Mouse (Mus musculus): ENCODE measurements around the gene Hbb-bs. TPM values are rescaled to one million over a fixed set of nuclear protein-coding genes. Genes with fewer than 3 reads are reported as not detected.

The Hbb-bs gene
- 4,227 and 4,621 TPM in 2 replicates for polyA plus RNA-seq (2015; fragmentation: Nextera tagmentation; extraction: Ambion mirVana)

DNA sequence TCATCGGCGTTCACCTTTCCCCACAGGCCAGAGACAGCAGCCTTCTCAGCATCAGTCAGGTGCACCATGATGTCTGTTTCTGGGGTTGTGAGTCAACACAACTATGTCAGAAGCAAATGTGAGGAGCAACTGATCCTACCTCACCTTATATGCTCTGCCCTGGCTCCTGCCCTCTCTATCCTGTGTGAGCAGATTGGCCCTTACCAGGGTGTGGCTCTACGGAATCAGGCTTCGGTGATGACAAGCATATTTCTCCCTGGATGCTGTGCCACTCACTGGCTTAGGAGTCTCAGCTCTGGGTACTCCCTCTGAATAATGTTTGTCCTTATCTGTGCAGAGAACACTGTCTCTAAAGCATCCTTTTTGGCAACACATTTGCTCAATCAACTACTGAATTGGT is at the start of gene Hbb-bs:
Gene Hbb-bs (minus strand): TSS at position 289 of the 400 bp plus-strand sequence.
- no peaks in the 10 kb centered on the region for H3K27me3 ChIP-seq (ENCODE audit: control insufficient read depth, insufficient read depth, low read depth, low read length)
- no peak for ATAC-seq
- no peaks in the 10 kb centered on the region for H3K36me3 ChIP-seq (ENCODE audit: control insufficient read depth, insufficient read depth, low read length)
- 95% methylated on average over 4 of the region's 4 CpGs for WGBS
- H3K9me3 ChIP-seq (replicated peaks; ENCODE audit: control insufficient read depth, low read length, poor library complexity, severe bottlenecking) = no peaks in the 10 kb centered on the region
- no peak within 1 kb of the TSS for H3K27ac ChIP-seq (ENCODE audit: low read length)
- no peak within 1 kb of the TSS for H3K4me2 ChIP-seq (ENCODE audit: low read length)
- H3K4me1 ChIP-seq (ENCODE audit: control insufficient read depth, insufficient read depth, low read length) = no peaks in the 10 kb centered on the region
- no peak within 1 kb of the TSS for H3K4me3 ChIP-seq (ENCODE audit: low read depth, low read length)
- no peak within 1 kb of the TSS for H3K9ac ChIP-seq (ENCODE audit: low read depth, low read length)

DNA sequence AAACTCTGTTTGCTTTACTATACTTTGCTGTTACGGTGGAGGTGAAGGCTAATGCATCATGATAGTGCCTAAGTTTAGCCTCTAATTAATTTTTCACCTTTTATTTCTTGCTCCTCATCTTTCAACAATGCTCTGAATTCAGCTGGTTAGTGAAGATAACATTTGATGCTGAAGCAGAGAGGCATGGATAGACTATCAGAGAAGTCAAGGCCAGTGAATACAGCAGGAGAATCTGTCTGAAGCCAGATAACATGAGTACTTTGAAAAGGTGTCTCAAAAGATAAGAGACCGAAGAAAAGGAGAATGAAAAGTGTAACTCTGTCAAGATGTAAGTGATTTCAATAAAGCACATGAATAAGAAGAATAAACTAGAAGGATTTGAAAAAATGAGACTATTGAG is 49.2 kb upstream of the Hbb-bs start:
- no peaks in the 10 kb centered on the region for H3K9me3 ChIP-seq (replicated peaks; ENCODE audit: control insufficient read depth, low read length, poor library complexity, severe bottlenecking)
- no peak for ATAC-seq
- WGBS = 86% methylated on average over 2 of the region's 2 CpGs

GRCm38 (mm10) chr7:103874451-103874850 is 46.6 kb upstream of the Hbb-bs start:
- Histone ChIP-seq H3K27me3 (ENCODE audit: control insufficient read depth, insufficient read depth, low read depth, low read length) (no peaks in the 10 kb centered on the region), H3K27ac (ENCODE audit: low read length) (no peak overlapping the region), H3K9ac (ENCODE audit: low read depth, low read length) (no peak overlapping the region), H3K4me2 (ENCODE audit: low read length) (no peak overlapping the region), H3K9me3 (replicated peaks; ENCODE audit: control insufficient read depth, low read length, poor library complexity, severe bottlenecking) (no peaks in the 10 kb centered on the region), H3K4me1 (ENCODE audit: control insufficient read depth, insufficient read depth, low read length) (no peaks in the 10 kb centered on the region), H3K4me3 (ENCODE audit: low read depth, low read length) (no peak overlapping the region), H3K36me3 (ENCODE audit: control insufficient read depth, insufficient read depth, low read length) (no peaks in the 10 kb centered on the region)
- ATAC-seq = no peak
- 50% methylated on average over 5 of the region's 5 CpGs for WGBS

More for the DNA sequence above, 49.2 kb upstream of the Hbb-bs start:
- H3K27ac ChIP-seq (ENCODE audit: low read length) = no peak overlapping the region
- no peak overlapping the region for H3K4me3 ChIP-seq (ENCODE audit: low read depth, low read length)
- no peak overlapping the region for H3K9ac ChIP-seq (ENCODE audit: low read depth, low read length)
- no peaks in the 10 kb centered on the region for H3K4me1 ChIP-seq (ENCODE audit: control insufficient read depth, insufficient read depth, low read length)
- no peaks in the 10 kb centered on the region for H3K27me3 ChIP-seq (ENCODE audit: control insufficient read depth, insufficient read depth, low read depth, low read length)
- H3K4me2 ChIP-seq (ENCODE audit: low read length) = no peak overlapping the region
- H3K36me3 ChIP-seq (ENCODE audit: control insufficient read depth, insufficient read depth, low read length) = no peaks in the 10 kb centered on the region

DNA sequence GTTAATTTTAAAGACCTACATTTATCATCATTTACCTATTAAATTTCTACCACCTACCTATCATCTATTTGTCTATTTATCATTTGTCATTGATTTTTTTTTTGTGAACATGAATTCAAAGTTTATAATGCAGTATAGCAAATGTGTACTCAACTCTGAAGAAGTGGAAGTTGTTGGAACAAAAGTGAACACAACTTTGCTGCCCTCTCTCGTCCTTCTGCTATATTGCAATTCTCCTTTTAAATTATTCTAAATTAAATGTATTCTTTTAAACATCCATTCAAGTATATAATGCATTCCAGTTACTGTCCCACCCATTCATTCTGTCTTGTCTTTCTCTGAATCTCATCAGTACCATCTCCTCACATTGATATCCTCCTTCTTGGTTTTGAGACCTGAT is 45.2 kb upstream of the Hbb-bs start:
- no peak overlapping the region for H3K4me3 ChIP-seq (ENCODE audit: low read depth, low read length)
- no peak overlapping the region for H3K27ac ChIP-seq (ENCODE audit: low read length)
- no peak for ATAC-seq
- no peaks in the 10 kb centered on the region for H3K27me3 ChIP-seq (ENCODE audit: control insufficient read depth, insufficient read depth, low read depth, low read length)
- no peaks in the 10 kb centered on the region for H3K36me3 ChIP-seq (ENCODE audit: control insufficient read depth, insufficient read depth, low read length)
- H3K4me1 ChIP-seq (ENCODE audit: control insufficient read depth, insufficient read depth, low read length) = no peaks in the 10 kb centered on the region
- no peak overlapping the region for H3K4me2 ChIP-seq (ENCODE audit: low read length)
- no peaks in the 10 kb centered on the region for H3K9me3 ChIP-seq (replicated peaks; ENCODE audit: control insufficient read depth, low read length, poor library complexity, severe bottlenecking)
- no peak overlapping the region for H3K9ac ChIP-seq (ENCODE audit: low read depth, low read length)
- 14% methylated on average over 1 of the region's 1 CpGs for WGBS

DNA sequence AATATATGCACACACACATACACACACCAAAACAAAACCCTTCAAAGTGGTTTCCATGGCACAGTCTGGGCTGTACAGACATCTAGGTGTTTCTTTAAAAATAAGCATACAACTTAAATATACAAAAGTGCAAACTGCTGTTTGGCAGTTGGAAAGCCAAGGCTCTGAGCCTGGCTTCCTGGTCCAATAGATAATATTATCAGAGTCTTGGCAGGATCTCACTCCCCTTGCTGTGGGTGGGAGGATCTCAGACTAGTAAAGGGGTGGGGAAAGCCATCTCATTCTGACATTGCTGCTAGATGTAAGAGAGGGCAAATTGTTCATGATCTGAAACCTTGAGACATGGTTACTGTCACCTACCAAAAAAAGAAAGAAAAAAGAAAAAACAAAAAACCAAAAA is 42.8 kb upstream of the Hbb-bs start:
- no peaks in the 10 kb centered on the region for H3K27me3 ChIP-seq (ENCODE audit: control insufficient read depth, insufficient read depth, low read depth, low read length)
- no peak overlapping the region for H3K4me3 ChIP-seq (ENCODE audit: low read depth, low read length)
- no peak overlapping the region for H3K27ac ChIP-seq (ENCODE audit: low read length)
- H3K9me3 ChIP-seq (replicated peaks; ENCODE audit: control insufficient read depth, low read length, poor library complexity, severe bottlenecking) = no peaks in the 10 kb centered on the region
- no peak overlapping the region for H3K4me2 ChIP-seq (ENCODE audit: low read length)
- no peaks in the 10 kb centered on the region for H3K4me1 ChIP-seq (ENCODE audit: control insufficient read depth, insufficient read depth, low read length)
- no peak for ATAC-seq
- H3K36me3 ChIP-seq (ENCODE audit: control insufficient read depth, insufficient read depth, low read length) = no peaks in the 10 kb centered on the region
- H3K9ac ChIP-seq (ENCODE audit: low read depth, low read length) = no peak overlapping the region

DNA sequence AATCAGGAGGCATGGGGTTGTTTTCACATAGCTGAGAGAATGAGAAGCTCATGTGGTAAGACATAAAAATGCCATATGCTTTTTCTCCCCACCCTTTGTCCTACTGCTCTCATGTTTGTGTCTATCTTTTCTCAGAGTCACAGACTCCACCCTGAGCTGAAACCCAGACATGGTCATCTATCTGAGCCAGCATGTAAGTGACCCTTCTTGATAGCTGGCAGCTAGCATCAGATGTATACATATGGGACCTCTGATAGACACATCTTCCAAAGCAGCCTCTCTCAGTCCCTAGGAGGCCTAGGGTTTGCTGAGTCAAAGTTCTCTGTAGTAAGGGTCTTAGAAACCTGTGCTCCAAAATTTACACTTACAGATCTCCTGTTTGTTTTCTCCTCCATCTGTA is 37.8 kb upstream of the Hbb-bs start:
- Histone ChIP-seq H3K9me3 (replicated peaks; ENCODE audit: control insufficient read depth, low read length, poor library complexity, severe bottlenecking) (no peaks in the 10 kb centered on the region), H3K4me1 (ENCODE audit: control insufficient read depth, insufficient read depth, low read length) (no peaks in the 10 kb centered on the region), H3K4me2 (ENCODE audit: low read length) (no peak overlapping the region), H3K9ac (ENCODE audit: low read depth, low read length) (no peak overlapping the region), H3K27ac (ENCODE audit: low read length) (no peak overlapping the region), H3K36me3 (ENCODE audit: control insufficient read depth, insufficient read depth, low read length) (no peaks in the 10 kb centered on the region), H3K4me3 (ENCODE audit: low read depth, low read length) (no peak overlapping the region), H3K27me3 (ENCODE audit: control insufficient read depth, insufficient read depth, low read depth, low read length) (no peaks in the 10 kb centered on the region)
- ATAC-seq = no peak

GRCm38 (mm10) chr7:103861531-103861930 is 33.6 kb upstream of the Hbb-bs start:
- 83% methylated on average over 3 of the region's 3 CpGs for WGBS
- no peak overlapping the region for H3K27ac ChIP-seq (ENCODE audit: low read length)
- H3K4me2 ChIP-seq (ENCODE audit: low read length) = no peak overlapping the region
- no peaks in the 10 kb centered on the region for H3K9me3 ChIP-seq (replicated peaks; ENCODE audit: control insufficient read depth, low read length, poor library complexity, severe bottlenecking)
- no peaks in the 10 kb centered on the region for H3K27me3 ChIP-seq (ENCODE audit: control insufficient read depth, insufficient read depth, low read depth, low read length)
- no peaks in the 10 kb centered on the region for H3K4me1 ChIP-seq (ENCODE audit: control insufficient read depth, insufficient read depth, low read length)
- no peak overlapping the region for H3K4me3 ChIP-seq (ENCODE audit: low read depth, low read length)
- no peak overlapping the region for H3K9ac ChIP-seq (ENCODE audit: low read depth, low read length)
- no peak for ATAC-seq
- no peaks in the 10 kb centered on the region for H3K36me3 ChIP-seq (ENCODE audit: control insufficient read depth, insufficient read depth, low read length)

- Histone ChIP-seq H3K9me3 (replicated peaks; ENCODE audit: control insufficient read depth, low read length, poor library complexity, severe bottlenecking) (no peaks in the 10 kb centered on the region), H3K27me3 (ENCODE audit: control insufficient read depth, insufficient read depth, low read depth, low read length) (no peaks in the 10 kb centered on the region), H3K27ac (ENCODE audit: low read length) (no peak overlapping the region), H3K9ac (ENCODE audit: low read depth, low read length) (no peak overlapping the region), H3K36me3 (ENCODE audit: control insufficient read depth, insufficient read depth, low read length) (no peaks in the 10 kb centered on the region), H3K4me3 (ENCODE audit: low read depth, low read length) (no peak overlapping the region), H3K4me2 (ENCODE audit: low read length) (no peak overlapping the region), H3K4me1 (ENCODE audit: control insufficient read depth, insufficient read depth, low read length) (no peaks in the 10 kb centered on the region)
- ATAC-seq = no peak
- WGBS = 66% methylated on average over 1 of the region's 1 CpGs
Observed at GRCm38 (mm10) chr7:103860855-103861254, 33.0 kb upstream of the Hbb-bs start.

- Histone ChIP-seq H3K9ac (ENCODE audit: low read depth, low read length) (no peak overlapping the region), H3K27me3 (ENCODE audit: control insufficient read depth, insufficient read depth, low read depth, low read length) (no peaks in the 10 kb centered on the region), H3K27ac (ENCODE audit: low read length) (no peak overlapping the region), H3K36me3 (ENCODE audit: control insufficient read depth, insufficient read depth, low read length) (no peaks in the 10 kb centered on the region), H3K9me3 (replicated peaks; ENCODE audit: control insufficient read depth, low read length, poor library complexity, severe bottlenecking) (no peaks in the 10 kb centered on the region), H3K4me3 (ENCODE audit: low read depth, low read length) (no peak overlapping the region), H3K4me1 (ENCODE audit: control insufficient read depth, insufficient read depth, low read length) (no peaks in the 10 kb centered on the region), H3K4me2 (ENCODE audit: low read length) (no peak overlapping the region)
- 79% methylated on average over 2 of the region's 2 CpGs for WGBS
- ATAC-seq = no peak
Observed at GRCm38 (mm10) chr7:103859076-103859475, 31.2 kb upstream of the Hbb-bs start.

- no peaks in the 10 kb centered on the region for H3K4me1 ChIP-seq (ENCODE audit: control insufficient read depth, insufficient read depth, low read length)
- H3K9me3 ChIP-seq (replicated peaks; ENCODE audit: control insufficient read depth, low read length, poor library complexity, severe bottlenecking) = no peaks in the 10 kb centered on the region
- no peaks in the 10 kb centered on the region for H3K36me3 ChIP-seq (ENCODE audit: control insufficient read depth, insufficient read depth, low read length)
- ATAC-seq = no peak
- no peak overlapping the region for H3K4me2 ChIP-seq (ENCODE audit: low read length)
- no peak overlapping the region for H3K4me3 ChIP-seq (ENCODE audit: low read depth, low read length)
- no peaks in the 10 kb centered on the region for H3K27me3 ChIP-seq (ENCODE audit: control insufficient read depth, insufficient read depth, low read depth, low read length)
- H3K9ac ChIP-seq (ENCODE audit: low read depth, low read length) = no peak overlapping the region
- 70% methylated on average over 1 of the region's 1 CpGs for WGBS
- H3K27ac ChIP-seq (ENCODE audit: low read length) = no peak overlapping the region
Observed at GRCm38 (mm10) chr7:103854669-103855068, 26.8 kb upstream of the Hbb-bs start.

All from midbrain, embryonic 16.5 days (tissue).